26 mouse cellular contexts compared by ENCODE assay signal in the genomic region with DNA sequence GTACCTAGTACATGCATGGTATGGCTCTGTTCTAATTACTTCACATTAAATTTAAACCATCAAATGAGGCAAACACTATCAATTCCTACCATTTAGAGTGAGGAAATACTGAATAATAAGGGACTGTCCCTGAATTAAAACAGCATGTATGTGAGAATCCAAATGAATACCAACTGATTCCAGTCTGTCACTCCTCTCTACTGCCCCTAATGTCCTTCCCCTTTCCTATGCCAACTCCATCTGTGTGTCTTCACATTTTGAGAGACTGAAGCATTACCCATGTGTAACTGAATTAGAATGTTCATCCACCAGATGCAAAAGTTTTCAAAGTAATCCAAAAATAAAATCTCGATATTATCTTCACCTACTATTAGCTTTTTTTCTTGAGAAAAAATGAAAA.
"Had no signal": no experiment of that assay in that cellular context is flagged by ENCODE, and none has a peak within 500 bp of the region (broad histone marks: within the 10 kb centered on the region; RNA-seq: fewer than 3 reads in every experiment).

No protein-coding gene starts in this region.

- H3K4me3 ChIP-seq: embryonic facial prominence, embryonic 10.5 days; embryonic facial prominence, embryonic 12.5 days; embryonic facial prominence, embryonic 13.5 days; embryonic facial prominence, embryonic 15.5 days; erythroblast, embryonic 14.5 days; forebrain, embryonic 10.5 days; gastrocnemius, adult 2 months; heart, adult 2 months; heart, embryonic 10.5 days; heart, embryonic 12.5 days had no signal

- H3K9me3 ChIP-seq: embryonic facial prominence, embryonic 10.5 days; embryonic facial prominence, embryonic 12.5 days; embryonic facial prominence, embryonic 13.5 days; embryonic facial prominence, embryonic 15.5 days; forebrain, embryonic 10.5 days; heart, embryonic 10.5 days; heart, embryonic 12.5 days had no signal

- DNase-seq: cerebellum, adult 2 months; cerebellum, adult 8-10 months; cerebellum, adult 9-10 months; cerebellum, adult 9-11 months; cerebellum, postnatal 10 days; cerebellum, postnatal 14 days; cerebellum, postnatal 25 days; cerebellum, postnatal 36 days; embryo, embryonic 11 days; gastrocnemius, adult 2 months; gastrocnemius, postnatal 10 days; gastrocnemius, postnatal 14 days; gastrocnemius, postnatal 25 days; gastrocnemius, postnatal 36 days; heart, adult 11 months; heart, adult 18-20 months; heart, adult 2 months had no signal

- H3K27ac ChIP-seq: embryonic facial prominence, embryonic 10.5 days; embryonic facial prominence, embryonic 12.5 days; embryonic facial prominence, embryonic 13.5 days; embryonic facial prominence, embryonic 15.5 days; forebrain, embryonic 10.5 days; gastrocnemius, adult 2 months; heart, adult 2 months; heart, embryonic 10.5 days had no signal

- H3K4me1 ChIP-seq: embryonic facial prominence, embryonic 10.5 days; embryonic facial prominence, embryonic 12.5 days; embryonic facial prominence, embryonic 13.5 days; embryonic facial prominence, embryonic 15.5 days; forebrain, embryonic 10.5 days; heart, embryonic 10.5 days; heart, embryonic 12.5 days had no signal

- H3K27me3 ChIP-seq: embryonic facial prominence, embryonic 12.5 days; embryonic facial prominence, embryonic 13.5 days; embryonic facial prominence, embryonic 15.5 days; heart, embryonic 12.5 days had no signal

- H3K36me3 ChIP-seq: embryonic facial prominence, embryonic 10.5 days; embryonic facial prominence, embryonic 12.5 days; embryonic facial prominence, embryonic 13.5 days; embryonic facial prominence, embryonic 15.5 days; forebrain, embryonic 10.5 days; heart, embryonic 10.5 days; heart, embryonic 12.5 days had no signal

- H3K4me2 ChIP-seq: embryonic facial prominence, embryonic 12.5 days; embryonic facial prominence, embryonic 13.5 days; embryonic facial prominence, embryonic 15.5 days; heart, embryonic 11.5 days; heart, embryonic 12.5 days had no signal

- H3K9ac ChIP-seq: embryonic facial prominence, embryonic 12.5 days; embryonic facial prominence, embryonic 13.5 days; embryonic facial prominence, embryonic 15.5 days; heart, embryonic 12.5 days had no signal
